ENCODE assay signal across 12 mouse cellular contexts in genomic region chr7:123411109-123411508, GRCm38 (mm10). TPM values are rescaled to one million over a fixed set of nuclear protein-coding genes. Genes with fewer than 3 reads are reported as not detected.
DNase-seq lines count a peak whose midpoint lies in the region; ATAC-seq lines count a peak whose summit lies in the region.
"Had no signal": no experiment of that assay in that cellular context is flagged by ENCODE, and none has a peak within 500 bp of the region (broad histone marks: within the 10 kb centered on the region; RNA-seq: fewer than 3 reads in every experiment).

No protein-coding gene starts in this region.

- H3K4me3 ChIP-seq in midbrain, embryonic 10.5 days: no peak overlapping the region
- H3K4me3 ChIP-seq: forebrain, embryonic 12.5 days; kidney, embryonic 15.5 days; liver, embryonic 12.5 days had no signal

- no peaks in the 10 kb centered on the region for H3K4me1 ChIP-seq in midbrain, embryonic 10.5 days
- H3K4me1 ChIP-seq: forebrain, embryonic 12.5 days had no signal

- DNase-seq in adrenal gland, adult 2 months: peak; percentile 76
- DNase-seq in adrenal gland, postnatal 4 days (ENCODE audit: low spot score in 2 of 2): no peak
- DNase-seq in ovary, postnatal 36 days (ENCODE audit: low spot score): peak; percentile 14
- DNase-seq in ovary, postnatal 14 days (ENCODE audit: low spot score): no peak
- peak; percentile 26 to 76 for DNase-seq in left cerebral cortex, adult 8-10 months (ENCODE audit: low spot score in 2 of 2)
- no peak for DNase-seq in midbrain, embryonic 10.5 days (ENCODE audit: low spot score)
- no peak for DNase-seq in adipocyte (ENCODE audit: low spot score)

- H3K27me3 ChIP-seq in midbrain, embryonic 10.5 days (ENCODE audit: low read depth, poor library complexity, severe bottlenecking): no peaks in the 10 kb centered on the region
- H3K27me3 ChIP-seq: forebrain, embryonic 12.5 days; kidney, embryonic 15.5 days; liver, embryonic 12.5 days had no signal

- H3K36me3 ChIP-seq in midbrain, embryonic 10.5 days: peaks cover 37% of the 10 kb centered on the region

- no peak overlapping the region for H3K27ac ChIP-seq in midbrain, embryonic 10.5 days (replicated peaks)
- H3K27ac ChIP-seq: forebrain, embryonic 12.5 days; kidney, embryonic 15.5 days; liver, embryonic 12.5 days had no signal

- peak; percentile 97 for ATAC-seq in monocyte, adult 5-6 weeks (replicated peaks; ENCODE audit: insufficient number of reproducible peaks, low FRiP score, low TSS enrichment, poor library complexity, severe bottlenecking)
- ATAC-seq: liver, embryonic 12.5 days had no signal

- WGBS in midbrain, embryonic 10.5 days: 91% methylated on average over 1 of the region's 1 CpGs

- H3K9me3 ChIP-seq in midbrain, embryonic 10.5 days (replicated peaks): no peaks in the 10 kb centered on the region
- H3K9me3 ChIP-seq: forebrain, embryonic 12.5 days; kidney, embryonic 15.5 days; liver, embryonic 12.5 days had no signal

RNA-seq across cellular contexts. Expression of gene Arhgap17, which starts 41.4 kb away (rescaled TPM):
- total RNA-seq in adrenal gland, adult 2 months (2021): 10 to 100 TPM; 52.9 to 58.3 TPM
- polyA plus RNA-seq in adrenal gland, adult 2 months (2012; rRNA removed): 54.8 and 62.0 TPM in 2 replicates
- 10 to 100 TPM; 43.5 to 54.8 TPM for total RNA-seq in adrenal gland, postnatal 4 days (2021)
- 10 to 100 TPM; 13.8 to 23.7 (median 20.0) TPM for total RNA-seq in left cerebral cortex, adult 8-10 months (2022)
- total RNA-seq in monocyte, adult 5-6 weeks (2017): 32.6 to 77.7 TPM (median 39.3 TPM) in 3 replicates
- polyA plus RNA-seq in midbrain, embryonic 10.5 days (2016; fragmentation: Nextera tagmentation; extraction: Ambion mirVana): 25.9 and 30.3 TPM in 2 replicates

RNA-seq across cellular contexts. Expression of gene Lcmt1, which starts 41.5 kb away (rescaled TPM):
- total RNA-seq in adrenal gland, adult 2 months (2021): 10 to 100 TPM; 24.0 to 28.3 TPM
- polyA plus RNA-seq in adrenal gland, adult 2 months (2012; rRNA removed): 15.9 and 16.5 TPM in 2 replicates
- total RNA-seq in adrenal gland, postnatal 4 days (2021): 10 to 100 TPM; 34.0 to 35.7 TPM
- total RNA-seq in left cerebral cortex, adult 8-10 months (2022): 10 to 100 TPM; 78.5 to 85.2 (median 82.0) TPM
- total RNA-seq in monocyte, adult 5-6 weeks (2017): 19.3 to 26.6 TPM (median 21.5 TPM) in 3 replicates
- 59.3 and 61.0 TPM in 2 replicates for polyA plus RNA-seq in midbrain, embryonic 10.5 days (2016; fragmentation: Nextera tagmentation; extraction: Ambion mirVana)

RNA-seq across cellular contexts. Expression of gene Aqp8, which starts 51.0 kb away (rescaled TPM):
- not detected for total RNA-seq in adrenal gland, adult 2 months (2021)
- polyA plus RNA-seq in adrenal gland, adult 2 months (2012; rRNA removed): not detected in 2 replicates
- 1 to 10 TPM; 1.1 to 5.4 TPM for total RNA-seq in adrenal gland, postnatal 4 days (2021)
- not detected for total RNA-seq in left cerebral cortex, adult 8-10 months (2022)
- total RNA-seq in monocyte, adult 5-6 weeks (2017): not detected in 3 replicates
- 0.41 and 1.1 TPM in 2 replicates for polyA plus RNA-seq in midbrain, embryonic 10.5 days (2016; fragmentation: Nextera tagmentation; extraction: Ambion mirVana)
- polyA plus RNA-seq: cortical plate, adult 2 months had no signal

Comparison
In these comparisons a context has a peak if more than half of its experiments do, and no peak if none do; other contexts are left out.
1. DNase-seq: peak in adrenal gland, adult 2 months (single experiment), ovary, postnatal 36 days (single experiment) and left cerebral cortex, adult 8-10 months (2 of 2); none in adrenal gland, postnatal 4 days (0 of 2), ovary, postnatal 14 days (single experiment), midbrain, embryonic 10.5 days (single experiment) and adipocyte (single experiment).